Comparison of ENCODE assay signal across 27 mouse cellular contexts in genomic region chr17:25946891-25947290, GRCm38 (mm10). TPM values are rescaled to one million over a fixed set of nuclear protein-coding genes. Genes with fewer than 3 reads are reported as not detected.
DNase-seq lines count a peak whose midpoint lies in the region; ATAC-seq lines count a peak whose summit lies in the region.
"Had no signal": no experiment of that assay in that cellular context is flagged by ENCODE, and none has a peak within 500 bp of the region (broad histone marks: within the 10 kb centered on the region; RNA-seq: fewer than 3 reads in every experiment).

No protein-coding gene starts in this region.

- ATAC-seq in heart, embryonic 13.5 days (ENCODE audit: extremely low read depth, insufficient number of reproducible peaks, low FRiP score, low TSS enrichment): no peak
- no peak for ATAC-seq in heart, embryonic 12.5 days (ENCODE audit: insufficient number of reproducible peaks, low FRiP score)
- no peak for ATAC-seq in midbrain, embryonic 15.5 days (replicated peaks)
- no peak for ATAC-seq in liver, embryonic 13.5 days (ENCODE audit: low read depth)
- ATAC-seq: midbrain, embryonic 13.5 days; Patski had no signal

- H3K9me3 ChIP-seq in heart, embryonic 13.5 days: no peaks in the 10 kb centered on the region
- H3K9me3 ChIP-seq in heart, embryonic 12.5 days (replicated peaks): no peaks in the 10 kb centered on the region
- H3K9me3 ChIP-seq in midbrain, embryonic 10.5 days (replicated peaks): no peaks in the 10 kb centered on the region
- no peaks in the 10 kb centered on the region for H3K9me3 ChIP-seq in midbrain, embryonic 15.5 days
- no peaks in the 10 kb centered on the region for H3K9me3 ChIP-seq in liver, embryonic 13.5 days (replicated peaks)
- H3K9me3 ChIP-seq: embryonic facial prominence, embryonic 15.5 days; forebrain, embryonic 12.5 days; hindbrain, embryonic 13.5 days; midbrain, embryonic 13.5 days; neural tube, embryonic 13.5 days had no signal

- peaks cover 17% of the 10 kb centered on the region for H3K4me1 ChIP-seq in heart, embryonic 13.5 days
- peaks cover 14% of the 10 kb centered on the region for H3K4me1 ChIP-seq in heart, embryonic 12.5 days (replicated peaks)
- peaks cover 57% of the 10 kb centered on the region for H3K4me1 ChIP-seq in midbrain, embryonic 10.5 days
- H3K4me1 ChIP-seq in midbrain, embryonic 15.5 days: peaks cover 11% of the 10 kb centered on the region
- H3K4me1 ChIP-seq in liver, embryonic 13.5 days (replicated peaks): peaks cover 77% of the 10 kb centered on the region

- peak overlapping the region; percentile 16; the same call in 1 of the 2 replicates for H3K4me2 ChIP-seq in heart, embryonic 13.5 days
- no peak overlapping the region for H3K4me2 ChIP-seq in heart, embryonic 12.5 days
- no peak overlapping the region for H3K4me2 ChIP-seq in midbrain, embryonic 15.5 days
- peak overlapping the region; percentile 85 for H3K4me2 ChIP-seq in liver, embryonic 13.5 days
- H3K4me2 ChIP-seq: embryonic facial prominence, embryonic 15.5 days; forebrain, embryonic 12.5 days; hindbrain, embryonic 13.5 days; midbrain, embryonic 13.5 days; neural tube, embryonic 13.5 days had no signal

- 0 out of 2 replicates have a peak overlapping the region, but pooled peaks have one; percentile 58 for H3K9ac ChIP-seq in heart, embryonic 13.5 days
- H3K9ac ChIP-seq in heart, embryonic 12.5 days: no peak overlapping the region
- H3K9ac ChIP-seq in midbrain, embryonic 15.5 days: no peak overlapping the region
- peak overlapping the region; percentile 99 for H3K9ac ChIP-seq in liver, embryonic 13.5 days
- H3K9ac ChIP-seq: embryonic facial prominence, embryonic 15.5 days; forebrain, embryonic 12.5 days; hindbrain, embryonic 13.5 days; midbrain, embryonic 13.5 days; neural tube, embryonic 13.5 days had no signal

- no peak for DNase-seq in midbrain, embryonic 10.5 days (ENCODE audit: low spot score)
- no peak for DNase-seq in liver, embryonic 13.5 days
- no peak for DNase-seq in frontal cortex, postnatal 14 days (ENCODE audit: low spot score in 2 of 2)
- DNase-seq in layer of hippocampus, postnatal 10 days (ENCODE audit: low spot score in 2 of 2): no peak
- DNase-seq: adrenal gland, adult 8-10 months; cerebellum, postnatal 14 days; embryo, embryonic 11 days; gastrocnemius, postnatal 10 days; heart, adult 18-20 months; heart, postnatal 10 days; kidney, postnatal 25 days; lung, postnatal 10 days; right cerebral cortex, adult 18-20 months had no signal

- H3K36me3 ChIP-seq in heart, embryonic 13.5 days: no peaks in the 10 kb centered on the region
- H3K36me3 ChIP-seq in heart, embryonic 12.5 days: no peaks in the 10 kb centered on the region
- H3K36me3 ChIP-seq in midbrain, embryonic 10.5 days: no peaks in the 10 kb centered on the region
- H3K36me3 ChIP-seq in midbrain, embryonic 15.5 days (replicated peaks): no peaks in the 10 kb centered on the region
- H3K36me3 ChIP-seq in liver, embryonic 13.5 days: no peaks in the 10 kb centered on the region
- H3K36me3 ChIP-seq: embryonic facial prominence, embryonic 15.5 days; forebrain, embryonic 12.5 days; hindbrain, embryonic 13.5 days; midbrain, embryonic 13.5 days; neural tube, embryonic 13.5 days had no signal

- no peak overlapping the region for H3K4me3 ChIP-seq in heart, embryonic 13.5 days
- H3K4me3 ChIP-seq in heart, embryonic 12.5 days: no peak overlapping the region
- 0 out of 2 replicates have a peak overlapping the region, but pooled peaks have one; percentile 7 for H3K4me3 ChIP-seq in midbrain, embryonic 10.5 days
- no peak overlapping the region for H3K4me3 ChIP-seq in midbrain, embryonic 15.5 days
- peak overlapping the region; percentile 24; the same call in 1 of the 2 replicates for H3K4me3 ChIP-seq in liver, embryonic 13.5 days (replicated peaks)
- H3K4me3 ChIP-seq: embryonic facial prominence, embryonic 15.5 days; forebrain, embryonic 12.5 days; hindbrain, embryonic 13.5 days; midbrain, embryonic 13.5 days; neural tube, embryonic 13.5 days had no signal

- H3K27ac ChIP-seq in heart, embryonic 13.5 days (replicated peaks): no peak overlapping the region
- no peak overlapping the region for H3K27ac ChIP-seq in heart, embryonic 12.5 days (ENCODE audit: poor library complexity, severe bottlenecking)
- H3K27ac ChIP-seq in midbrain, embryonic 10.5 days (replicated peaks): peak overlapping the region; percentile 42; the same call in 1 of the 2 replicates
- no peak overlapping the region for H3K27ac ChIP-seq in midbrain, embryonic 15.5 days
- peak overlapping the region; percentile 100 for H3K27ac ChIP-seq in liver, embryonic 13.5 days
- H3K27ac ChIP-seq: embryonic facial prominence, embryonic 15.5 days; forebrain, embryonic 12.5 days; hindbrain, embryonic 13.5 days; midbrain, embryonic 13.5 days; neural tube, embryonic 13.5 days had no signal

- H3K27me3 ChIP-seq in heart, embryonic 13.5 days (replicated peaks): peaks cover 24% of the 10 kb centered on the region
- H3K27me3 ChIP-seq in heart, embryonic 12.5 days (replicated peaks): peaks cover 28% of the 10 kb centered on the region
- peaks cover 34% of the 10 kb centered on the region for H3K27me3 ChIP-seq in midbrain, embryonic 10.5 days (ENCODE audit: low read depth, poor library complexity, severe bottlenecking)
- peaks cover 24% of the 10 kb centered on the region for H3K27me3 ChIP-seq in midbrain, embryonic 15.5 days (replicated peaks)
- H3K27me3 ChIP-seq in liver, embryonic 13.5 days: peaks cover 28% of the 10 kb centered on the region

- 73% methylated on average over 8 of the region's 8 CpGs for WGBS in heart, embryonic 13.5 days
- 78% methylated on average over 8 of the region's 8 CpGs for WGBS in heart, embryonic 12.5 days
- 86% methylated on average over 8 of the region's 8 CpGs for WGBS in midbrain, embryonic 10.5 days
- 83% methylated on average over 8 of the region's 8 CpGs for WGBS in midbrain, embryonic 15.5 days
- WGBS in liver, embryonic 13.5 days (ENCODE audit: insufficient replicate concordance): 80% methylated on average over 8 of the region's 8 CpGs

RNA-seq across cellular contexts. Expression of gene Nhlrc4, which starts 2.1 kb away (rescaled TPM):
- polyA plus RNA-seq in heart, embryonic 13.5 days (2015; fragmentation: Nextera tagmentation; extraction: Ambion mirVana): 0.06 TPM in 1 of 2 replicates, not detected in the other
- 0.36 and 1.2 TPM in 2 replicates for polyA plus RNA-seq in heart, embryonic 12.5 days (2016; fragmentation: Nextera tagmentation; extraction: Ambion mirVana)
- polyA plus RNA-seq in midbrain, embryonic 10.5 days (2016; fragmentation: Nextera tagmentation; extraction: Ambion mirVana): 0.34 TPM in 1 of 2 replicates, not detected in the other
- polyA plus RNA-seq in midbrain, embryonic 15.5 days (2015; fragmentation: Nextera tagmentation; extraction: Ambion mirVana): 0.73 and 0.80 TPM in 2 replicates
- 5.1 and 7.2 TPM in 2 replicates for polyA plus RNA-seq in liver, embryonic 13.5 days (2015; fragmentation: Nextera tagmentation; extraction: Ambion mirVana)
- not detected for total RNA-seq in layer of hippocampus, postnatal 10 days (2021)
- total RNA-seq: adrenal gland, adult 8-10 months; gastrocnemius, postnatal 10 days; heart, postnatal 10 days; left cerebral cortex, postnatal 25 days; megakaryocyte progenitor cell, adult 5-6 weeks had no signal
- polyA plus RNA-seq: hindbrain, embryonic 13.5 days; intestine, embryonic 14.5 days; midbrain, embryonic 13.5 days; neural tube, embryonic 13.5 days; small intestine, adult 2 months had no signal

RNA-seq across cellular contexts. Expression of gene Pigq, which starts 2.2 kb away (rescaled TPM):
- polyA plus RNA-seq in heart, embryonic 13.5 days (2015; fragmentation: Nextera tagmentation; extraction: Ambion mirVana): 60.4 and 62.1 TPM in 2 replicates
- polyA plus RNA-seq in heart, embryonic 12.5 days (2016; fragmentation: Nextera tagmentation; extraction: Ambion mirVana): 69.8 and 72.1 TPM in 2 replicates
- polyA plus RNA-seq in midbrain, embryonic 10.5 days (2016; fragmentation: Nextera tagmentation; extraction: Ambion mirVana): 64.8 and 67.8 TPM in 2 replicates
- 71.9 and 75.8 TPM in 2 replicates for polyA plus RNA-seq in midbrain, embryonic 15.5 days (2015; fragmentation: Nextera tagmentation; extraction: Ambion mirVana)
- 126 and 152 TPM in 2 replicates for polyA plus RNA-seq in liver, embryonic 13.5 days (2015; fragmentation: Nextera tagmentation; extraction: Ambion mirVana)
- total RNA-seq in layer of hippocampus, postnatal 10 days (2021): 100 to 1,000 TPM; 144 to 149 TPM

RNA-seq across cellular contexts. Expression of gene A930017K11Rik, which starts 5.5 kb away (rescaled TPM):
- 0.13 and 0.15 TPM in 2 replicates for polyA plus RNA-seq in heart, embryonic 13.5 days (2015; fragmentation: Nextera tagmentation; extraction: Ambion mirVana)
- 0.08 and 0.17 TPM in 2 replicates for polyA plus RNA-seq in heart, embryonic 12.5 days (2016; fragmentation: Nextera tagmentation; extraction: Ambion mirVana)
- polyA plus RNA-seq in midbrain, embryonic 10.5 days (2016; fragmentation: Nextera tagmentation; extraction: Ambion mirVana): 0.06 and 0.19 TPM in 2 replicates
- 3.1 and 6.1 TPM in 2 replicates for polyA plus RNA-seq in midbrain, embryonic 15.5 days (2015; fragmentation: Nextera tagmentation; extraction: Ambion mirVana)
- polyA plus RNA-seq in liver, embryonic 13.5 days (2015; fragmentation: Nextera tagmentation; extraction: Ambion mirVana): 0.24 and 0.32 TPM in 2 replicates
- not detected for total RNA-seq in layer of hippocampus, postnatal 10 days (2021)
- total RNA-seq: adrenal gland, adult 8-10 months; gastrocnemius, postnatal 10 days; heart, postnatal 10 days; liver, adult 2 months; megakaryocyte progenitor cell, adult 5-6 weeks had no signal
- polyA plus RNA-seq: liver, adult 2 months; small intestine, adult 2 months had no signal

RNA-seq across cellular contexts. Expression of gene Rab40c, which starts 27.4 kb away (rescaled TPM):
- polyA plus RNA-seq in heart, embryonic 13.5 days (2015; fragmentation: Nextera tagmentation; extraction: Ambion mirVana): 16.1 and 16.4 TPM in 2 replicates
- polyA plus RNA-seq in heart, embryonic 12.5 days (2016; fragmentation: Nextera tagmentation; extraction: Ambion mirVana): 17.1 and 18.1 TPM in 2 replicates
- polyA plus RNA-seq in midbrain, embryonic 10.5 days (2016; fragmentation: Nextera tagmentation; extraction: Ambion mirVana): 29.8 and 33.6 TPM in 2 replicates
- 56.7 and 57.5 TPM in 2 replicates for polyA plus RNA-seq in midbrain, embryonic 15.5 days (2015; fragmentation: Nextera tagmentation; extraction: Ambion mirVana)
- 6.5 and 7.0 TPM in 2 replicates for polyA plus RNA-seq in liver, embryonic 13.5 days (2015; fragmentation: Nextera tagmentation; extraction: Ambion mirVana)
- 10 to 100 TPM; 41.9 to 49.9 TPM for total RNA-seq in layer of hippocampus, postnatal 10 days (2021)

RNA-seq across cellular contexts. Expression of gene Capn15, which starts 38.7 kb away (rescaled TPM):
- 9.3 and 10.6 TPM in 2 replicates for polyA plus RNA-seq in heart, embryonic 13.5 days (2015; fragmentation: Nextera tagmentation; extraction: Ambion mirVana)
- polyA plus RNA-seq in heart, embryonic 12.5 days (2016; fragmentation: Nextera tagmentation; extraction: Ambion mirVana): 16.9 and 18.0 TPM in 2 replicates
- polyA plus RNA-seq in midbrain, embryonic 10.5 days (2016; fragmentation: Nextera tagmentation; extraction: Ambion mirVana): 27.6 and 29.5 TPM in 2 replicates
- polyA plus RNA-seq in midbrain, embryonic 15.5 days (2015; fragmentation: Nextera tagmentation; extraction: Ambion mirVana): 22.2 and 23.8 TPM in 2 replicates
- polyA plus RNA-seq in liver, embryonic 13.5 days (2015; fragmentation: Nextera tagmentation; extraction: Ambion mirVana): 11.1 and 12.3 TPM in 2 replicates
- 10 to 100 TPM; 38.2 to 50.8 TPM for total RNA-seq in layer of hippocampus, postnatal 10 days (2021)

Comparison
In these comparisons a context has a peak if more than half of its experiments do, and no peak if none do; other contexts are left out.
1. H3K27ac ChIP-seq: peak in midbrain, embryonic 10.5 days (single experiment) and liver, embryonic 13.5 days (single experiment); none in heart, embryonic 13.5 days (single experiment), heart, embryonic 12.5 days (single experiment) and midbrain, embryonic 15.5 days (single experiment).
2. H3K4me2 ChIP-seq: peak in heart, embryonic 13.5 days (single experiment) and liver, embryonic 13.5 days (single experiment); none in heart, embryonic 12.5 days (single experiment) and midbrain, embryonic 15.5 days (single experiment).
3. H3K4me3 ChIP-seq: peak in midbrain, embryonic 10.5 days (single experiment) and liver, embryonic 13.5 days (single experiment); none in heart, embryonic 13.5 days (single experiment), heart, embryonic 12.5 days (single experiment) and midbrain, embryonic 15.5 days (single experiment).
4. H3K9ac ChIP-seq: peak in heart, embryonic 13.5 days (single experiment) and liver, embryonic 13.5 days (single experiment); none in heart, embryonic 12.5 days (single experiment) and midbrain, embryonic 15.5 days (single experiment).